Mouse (Mus musculus): ENCODE data around the gene Kcnc1. TPM values are rescaled to one million over a fixed set of nuclear protein-coding genes. Genes with fewer than 3 reads are reported as not detected.

The Kcnc1 gene
- polyA plus RNA-seq, 1 experiment from 2014 or later, result 0.38 TPM

Other genes with a start within 250 kb of the Kcnc1 start
- gene Abcc8, start 216.5 kb upstream of the Kcnc1 start, polyA plus RNA-seq (2015; fragmentation: Nextera tagmentation; extraction: Ambion mirVana), result 7.6 and 8.1 TPM in 2 replicates
- 64.2 and 66.5 TPM in 2 replicates for gene Ush1c, start 158.0 kb upstream of the Kcnc1 start, polyA plus RNA-seq (2015; fragmentation: Nextera tagmentation; extraction: Ambion mirVana)
- gene Otog, start 155.5 kb upstream of the Kcnc1 start, polyA plus RNA-seq (2015; fragmentation: Nextera tagmentation; extraction: Ambion mirVana), result 0.08 TPM in 2 replicates
- gene Myod1, start 20.0 kb upstream of the Kcnc1 start, polyA plus RNA-seq (2015; fragmentation: Nextera tagmentation; extraction: Ambion mirVana), result 0.24 TPM in 1 of 2 replicates, not detected in the other
- 14.3 and 16.9 TPM in 2 replicates for gene Sergef, start 243.3 kb downstream of the Kcnc1 start, polyA plus RNA-seq (2015; fragmentation: Nextera tagmentation; extraction: Ambion mirVana)